Mouse (Mus musculus): ENCODE measurements around the gene Itgb4. TPM values are rescaled to one million over a fixed set of nuclear protein-coding genes. Genes with fewer than 3 reads are reported as not detected.
"Not testable (repeated sequence)": the region's sequence is repeated elsewhere in the genome, so short reads cannot be mapped to it uniquely, and the experiment has no call there.

Itgb4 gene
- polyA plus RNA-seq, 1 experiment, result 24.7 TPM

- no peak for DNase-seq (ENCODE audit: low spot score)
Measured at GRCm38 (mm10) chr11:116008832-116009375, 34.4 kb downstream of the Itgb4 start.

- DNase-seq (ENCODE audit: low spot score), result no peak
Measured at GRCm38 (mm10) chr11:116009661-116010060, 35.2 kb downstream of the Itgb4 start.

- DNase-seq (ENCODE audit: low spot score), result no peak
Measured at GRCm38 (mm10) chr11:116010146-116010545, 35.6 kb downstream of the Itgb4 start.

GRCm38 (mm10) chr11:116010948-116011347 lies 36.4 kb downstream of the Itgb4 start:
- no peak for DNase-seq (ENCODE audit: low spot score)

- no peak for DNase-seq (ENCODE audit: low spot score)
Measured at GRCm38 (mm10) chr11:116011529-116012261, 37.2 kb downstream of the Itgb4 start.

- DNase-seq (ENCODE audit: low spot score), result peak; percentile 67
Measured at GRCm38 (mm10) chr11:116012262-116012947, 37.9 kb downstream of the Itgb4 start, which contains the start of gene Galk1. Gene Galk1 (minus strand): TSS chr11:116012719.

GRCm38 (mm10) chr11:116014821-116015220 lies 40.3 kb downstream of the Itgb4 start:
- no peak for DNase-seq (ENCODE audit: low spot score)

- no peak for DNase-seq (ENCODE audit: low spot score)
Measured at GRCm38 (mm10) chr11:116018106-116018505, 43.6 kb downstream of the Itgb4 start.

GRCm38 (mm10) chr11:116018867-116019266 lies 44.4 kb downstream of the Itgb4 start:
- not testable (repeated sequence) for DNase-seq (ENCODE audit: low spot score)

- no peak for DNase-seq (ENCODE audit: low spot score)
Measured at GRCm38 (mm10) chr11:116019360-116019791, 44.9 kb downstream of the Itgb4 start.

- DNase-seq (ENCODE audit: low spot score), result no peak
Measured at GRCm38 (mm10) chr11:116019976-116020411, 45.5 kb downstream of the Itgb4 start.

GRCm38 (mm10) chr11:116020519-116020922 lies 46.0 kb downstream of the Itgb4 start:
- no peak for DNase-seq (ENCODE audit: low spot score)

- no peak for DNase-seq (ENCODE audit: low spot score)
Measured at GRCm38 (mm10) chr11:116021328-116022220, 47.1 kb downstream of the Itgb4 start.

GRCm38 (mm10) chr11:116022256-116022780 lies 47.8 kb downstream of the Itgb4 start:
- no peak for DNase-seq (ENCODE audit: low spot score)

- DNase-seq (ENCODE audit: low spot score), result not testable (repeated sequence)
Measured at GRCm38 (mm10) chr11:116023074-116023770, 48.7 kb downstream of the Itgb4 start.

- peak; percentile 97 for DNase-seq (ENCODE audit: low spot score)
Measured at GRCm38 (mm10) chr11:116023771-116024355, 49.4 kb downstream of the Itgb4 start.

- no peak for DNase-seq (ENCODE audit: low spot score)
Measured at GRCm38 (mm10) chr11:116024356-116024808, 49.9 kb downstream of the Itgb4 start.

GRCm38 (mm10) chr11:116025056-116025845 lies 50.7 kb downstream of the Itgb4 start:
- no peak for DNase-seq (ENCODE audit: low spot score)

- DNase-seq (ENCODE audit: low spot score), result no peak
Measured at GRCm38 (mm10) chr11:116027756-116028155, 53.2 kb downstream of the Itgb4 start, which contains the start of gene H3f3b. Gene H3f3b (minus strand): TSS chr11:116027962.
